Mouse (Mus musculus): ENCODE data around the gene Mras. TPM values are rescaled to one million over a fixed set of nuclear protein-coding genes. Genes with fewer than 3 reads are reported as not detected.

The Mras gene
- polyA plus RNA-seq, 1 experiment from 2014 or later, result 49.0 TPM

DNA sequence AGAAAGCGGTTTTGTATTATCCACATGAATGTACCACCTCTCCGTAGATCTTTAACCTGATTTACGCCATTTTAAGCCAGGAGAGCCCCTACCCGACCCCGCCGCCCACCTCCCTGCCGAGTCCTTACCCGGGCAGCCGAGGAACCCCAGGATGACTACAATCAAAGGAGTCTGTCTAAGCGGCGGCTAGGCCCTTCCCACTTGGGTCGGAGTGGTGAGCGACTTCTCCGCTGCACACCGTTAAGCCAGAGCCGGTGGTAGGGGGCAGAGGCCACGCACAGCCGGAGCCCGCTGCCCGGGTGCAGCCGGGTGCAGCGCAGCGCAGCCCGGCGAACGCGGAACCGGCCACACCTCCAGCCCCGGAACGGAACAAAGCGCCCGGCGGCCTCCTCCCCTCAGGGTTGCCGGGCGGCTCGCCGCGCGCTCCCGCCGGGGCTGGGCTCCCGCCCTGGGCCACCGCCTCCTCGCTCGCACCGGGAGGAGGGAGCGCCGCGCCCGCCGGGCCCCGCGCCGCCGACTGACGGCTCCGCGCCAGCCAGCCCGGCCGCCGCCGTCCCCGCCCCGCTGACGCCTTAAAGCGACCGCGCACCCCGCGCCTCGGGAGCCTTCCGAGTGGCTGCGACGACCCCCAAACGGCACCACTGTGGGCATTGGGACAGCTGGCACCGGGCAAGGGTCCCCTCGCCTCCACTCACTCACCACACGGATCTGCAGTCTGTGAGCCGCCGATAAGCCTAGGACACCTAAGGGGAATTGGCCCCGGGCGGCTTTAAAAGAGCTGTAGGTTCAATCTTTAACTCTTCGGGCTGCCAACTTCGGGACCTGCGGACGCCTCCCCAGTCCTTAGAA, 775 bp downstream of the Mras start:
- under 1% methylated on average over 83 of the region's 86 CpGs for WGBS
- peak overlapping the region; percentile 92 for H3K27ac ChIP-seq (replicated peaks)
- H3K27me3 ChIP-seq, result peaks cover 23% of the 10 kb centered on the region
- peak overlapping the region; percentile 96 for H3K9ac ChIP-seq
- H3K4me1 ChIP-seq (replicated peaks), result peaks cover 50% of the 10 kb centered on the region
- H3K36me3 ChIP-seq, result no peaks in the 10 kb centered on the region
- peak overlapping the region; percentile 90 for H3K4me3 ChIP-seq
- H3K4me2 ChIP-seq, result peak overlapping the region; percentile 87
- H3K9me3 ChIP-seq, result no peaks in the 10 kb centered on the region
- peak; percentile 78 for ATAC-seq (ENCODE audit: low read depth)

DNA sequence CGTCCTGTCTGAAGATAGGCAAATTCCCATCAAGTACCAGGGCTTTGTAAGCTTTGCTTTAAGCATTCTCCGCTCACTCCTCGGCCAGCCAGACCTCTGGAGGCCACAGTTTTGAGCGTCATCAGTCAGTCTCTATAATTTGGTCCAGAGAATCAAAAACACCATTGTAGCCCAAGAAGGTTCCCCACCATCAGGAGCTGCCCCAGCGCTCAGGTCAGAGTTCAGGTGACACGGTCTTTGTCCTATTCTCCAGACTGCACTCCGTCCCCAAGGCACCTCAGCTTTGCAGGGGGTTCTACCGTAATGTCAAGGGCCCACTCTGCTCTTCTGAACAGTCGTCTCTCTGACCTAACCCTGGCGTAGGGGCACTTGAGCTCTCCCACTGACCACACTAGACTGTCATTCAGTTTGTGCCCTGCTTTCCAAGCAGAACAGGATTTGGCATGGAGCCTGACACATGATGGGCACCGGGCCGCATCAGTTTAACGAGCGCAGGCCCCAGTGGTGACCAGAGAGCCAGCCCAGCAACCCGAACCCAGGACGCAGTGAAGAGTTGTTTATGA, 1.5 kb downstream of the Mras start:
- H3K27me3 ChIP-seq, result peaks cover 23% of the 10 kb centered on the region
- peak overlapping the region; percentile 90 for H3K4me3 ChIP-seq
- no peaks in the 10 kb centered on the region for H3K9me3 ChIP-seq
- H3K9ac ChIP-seq, result peak overlapping the region; percentile 96
- H3K4me1 ChIP-seq (replicated peaks), result peaks cover 50% of the 10 kb centered on the region
- H3K4me2 ChIP-seq, result peak overlapping the region; percentile 87
- H3K36me3 ChIP-seq, result no peaks in the 10 kb centered on the region
- H3K27ac ChIP-seq (replicated peaks), result peak overlapping the region; percentile 92
- WGBS, result 11% methylated on average over 16 of the region's 16 CpGs
- peak; percentile 62 for ATAC-seq (ENCODE audit: low read depth)

DNA sequence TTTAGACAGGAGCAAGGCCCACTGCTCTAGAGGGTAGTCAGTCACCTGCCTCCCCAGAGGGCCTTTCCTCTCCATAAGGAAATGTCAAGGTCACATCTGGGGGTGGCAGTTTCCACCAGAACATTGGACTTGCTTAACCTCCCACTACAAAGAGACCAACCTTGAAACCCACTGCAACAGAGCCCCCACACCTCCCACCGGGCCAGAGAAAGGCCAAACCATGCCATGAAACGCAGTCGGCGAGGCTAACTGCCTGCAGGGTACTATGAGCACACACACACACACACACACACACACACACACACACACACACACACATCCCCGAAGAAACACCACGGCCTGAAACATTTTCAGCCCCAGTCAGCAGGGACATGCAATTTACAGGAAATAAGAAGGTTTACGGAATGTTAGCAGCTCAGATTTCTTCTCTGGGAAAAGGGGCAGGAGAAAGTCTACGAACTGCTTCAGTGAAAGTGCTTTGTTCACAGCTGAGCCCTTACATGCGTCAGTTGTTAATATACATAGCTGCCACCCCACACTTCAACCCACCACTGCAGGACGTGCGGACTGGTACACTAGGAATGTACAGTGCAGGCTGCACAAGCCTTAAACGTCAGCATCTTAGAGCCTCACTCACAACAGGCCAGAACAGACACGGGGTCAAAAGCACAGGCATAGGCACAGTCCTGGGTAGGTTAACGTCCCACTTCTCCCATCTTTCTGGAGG, 2.1 kb downstream of the Mras start:
- Histone ChIP-seq H3K9ac (peak overlapping the region; percentile 96), H3K36me3 (no peaks in the 10 kb centered on the region), H3K27me3 (peaks cover 23% of the 10 kb centered on the region), H3K4me2 (peak overlapping the region; percentile 87), H3K9me3 (no peaks in the 10 kb centered on the region), H3K4me3 (peak overlapping the region; percentile 90), H3K4me1 (replicated peaks) (peaks cover 50% of the 10 kb centered on the region), H3K27ac (replicated peaks) (peak overlapping the region; percentile 92)
- ATAC-seq (ENCODE audit: low read depth), result peak; percentile 36
- 19% methylated on average over 14 of the region's 14 CpGs for WGBS

DNA sequence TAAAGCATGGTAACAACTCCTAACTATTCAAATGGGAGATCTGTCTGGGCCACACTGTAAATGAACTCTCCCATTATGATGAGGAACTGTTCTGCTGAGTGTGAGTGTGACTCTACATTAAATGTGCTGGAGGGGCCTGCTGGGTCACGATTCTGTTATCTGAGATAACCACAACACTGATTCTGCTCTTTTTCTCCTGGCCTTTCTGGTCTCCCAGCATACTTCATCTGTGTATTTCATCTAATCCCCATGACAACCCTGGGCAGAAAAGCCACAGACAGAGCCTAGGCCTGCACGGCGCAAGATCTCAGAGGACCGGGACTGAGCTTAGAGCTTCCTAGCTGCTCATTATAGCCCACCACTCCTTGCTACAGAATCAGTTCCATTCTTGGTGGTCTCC, 4.7 kb downstream of the Mras start:
- 83% methylated on average over 4 of the region's 4 CpGs for WGBS
- Histone ChIP-seq H3K9ac (no peak overlapping the region), H3K4me1 (replicated peaks) (peaks cover 52% of the 10 kb centered on the region), H3K36me3 (no peaks in the 10 kb centered on the region), H3K4me3 (no peak overlapping the region), H3K27me3 (peaks cover 2% of the 10 kb centered on the region), H3K4me2 (no peak overlapping the region), H3K9me3 (no peaks in the 10 kb centered on the region), H3K27ac (replicated peaks) (no peak overlapping the region)
- ATAC-seq (ENCODE audit: low read depth), result no peak

DNA sequence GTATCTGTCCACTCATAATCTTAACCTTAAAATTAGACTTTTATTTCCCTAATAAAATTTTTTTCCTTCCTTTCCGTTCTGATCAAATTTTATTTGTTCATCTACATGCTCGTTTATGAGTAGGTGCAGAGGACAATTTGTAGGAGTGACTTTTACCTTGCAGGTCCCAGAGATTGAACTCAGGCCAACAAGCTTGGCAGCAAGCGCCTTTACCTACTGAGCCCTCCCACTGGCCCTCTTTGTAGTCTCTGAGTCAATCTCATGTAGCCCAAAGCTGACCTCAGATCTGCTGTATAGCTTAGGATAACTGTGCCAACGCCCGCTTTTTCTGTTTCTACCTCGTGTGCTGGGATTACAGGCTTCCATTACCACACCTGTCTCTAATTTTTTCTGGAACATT, 5.2 kb downstream of the Mras start:
- H3K4me3 ChIP-seq, result no peak overlapping the region
- H3K9me3 ChIP-seq, result no peaks in the 10 kb centered on the region
- H3K27me3 ChIP-seq, result no peaks in the 10 kb centered on the region
- no peak overlapping the region for H3K4me2 ChIP-seq
- no peak for ATAC-seq (ENCODE audit: low read depth)
- H3K36me3 ChIP-seq, result no peaks in the 10 kb centered on the region
- WGBS, result 79% methylated on average over 6 of the region's 6 CpGs
- H3K4me1 ChIP-seq (replicated peaks), result peaks cover 47% of the 10 kb centered on the region
- H3K9ac ChIP-seq, result no peak overlapping the region
- H3K27ac ChIP-seq (replicated peaks), result no peak overlapping the region

DNA sequence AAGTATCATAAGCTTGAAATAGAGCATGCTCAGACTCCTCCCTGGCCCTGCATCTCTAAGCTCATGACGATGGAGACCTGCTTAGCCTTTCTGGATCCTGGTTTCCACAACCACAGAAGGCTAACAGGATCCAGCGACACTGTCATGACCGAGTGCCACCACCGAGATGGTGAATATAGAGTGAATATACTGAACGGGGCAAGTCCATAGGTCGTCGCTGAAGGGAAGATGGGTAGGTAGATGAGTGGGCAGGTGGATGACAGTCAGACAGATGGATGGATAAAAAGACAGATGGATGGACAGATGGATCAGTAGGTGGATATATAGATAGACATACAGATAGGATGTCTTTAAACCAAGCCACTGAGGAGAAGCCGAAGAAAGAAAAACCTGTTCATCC, 5.8 kb downstream of the Mras start:
- no peak for ATAC-seq (ENCODE audit: low read depth)
- H3K36me3 ChIP-seq, result no peaks in the 10 kb centered on the region
- H3K27me3 ChIP-seq, result no peaks in the 10 kb centered on the region
- H3K4me3 ChIP-seq, result no peak overlapping the region
- no peak overlapping the region for H3K27ac ChIP-seq (replicated peaks)
- H3K9ac ChIP-seq, result no peak overlapping the region
- peaks cover 44% of the 10 kb centered on the region for H3K4me1 ChIP-seq (replicated peaks)
- H3K4me2 ChIP-seq, result no peak overlapping the region
- 94% methylated on average over 8 of the region's 8 CpGs for WGBS
- H3K9me3 ChIP-seq, result no peaks in the 10 kb centered on the region

DNA sequence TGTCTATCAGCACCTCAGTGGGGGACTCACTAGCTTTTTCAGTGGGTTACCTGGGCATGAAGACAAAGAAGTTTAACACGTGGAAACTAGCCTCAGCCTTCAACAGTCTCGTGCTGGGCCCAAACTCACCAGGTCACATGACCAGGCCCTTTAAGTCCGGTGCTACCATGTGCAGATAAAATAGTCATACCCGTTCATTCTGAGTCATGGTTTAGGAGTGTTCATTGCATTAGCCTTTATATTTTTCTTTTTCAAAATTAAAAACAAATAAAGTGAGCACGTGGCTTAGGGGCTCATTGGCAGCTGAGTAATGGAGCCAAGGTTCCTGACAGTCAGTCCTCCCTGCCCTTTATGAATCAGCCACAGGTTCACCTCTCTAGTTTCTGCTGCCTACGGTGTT, 6.4 kb downstream of the Mras start:
- no peak overlapping the region for H3K27ac ChIP-seq (replicated peaks)
- H3K4me3 ChIP-seq, result no peak overlapping the region
- no peaks in the 10 kb centered on the region for H3K27me3 ChIP-seq
- WGBS, result 87% methylated on average over 6 of the region's 6 CpGs
- H3K9ac ChIP-seq, result no peak overlapping the region
- no peak for ATAC-seq (ENCODE audit: low read depth)
- H3K4me2 ChIP-seq, result no peak overlapping the region
- no peaks in the 10 kb centered on the region for H3K9me3 ChIP-seq
- peaks cover 43% of the 10 kb centered on the region for H3K4me1 ChIP-seq (replicated peaks)
- H3K36me3 ChIP-seq, result no peaks in the 10 kb centered on the region

DNA sequence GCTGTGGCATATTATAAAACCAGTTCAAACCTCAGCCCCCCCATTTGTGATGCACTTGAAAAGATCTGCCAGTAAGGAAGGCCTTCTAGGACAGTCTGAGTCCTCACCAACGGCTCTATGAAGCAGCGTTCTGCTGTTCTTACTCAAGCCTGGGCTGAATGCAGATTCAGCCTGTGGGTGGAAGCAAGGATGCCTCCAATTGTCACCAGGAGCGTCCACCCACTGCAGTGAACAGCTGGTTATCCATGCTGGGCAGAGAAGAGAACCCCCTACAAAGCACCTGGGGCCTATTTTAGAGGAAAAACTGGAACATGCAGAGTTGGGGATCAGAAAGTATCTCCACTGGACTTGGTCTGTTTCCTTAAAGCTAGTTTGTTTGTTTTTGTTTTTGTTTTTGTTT, 7.3 kb downstream of the Mras start:
- Histone ChIP-seq H3K9ac (no peak overlapping the region), H3K4me1 (replicated peaks) (peaks cover 43% of the 10 kb centered on the region), H3K27ac (replicated peaks) (no peak overlapping the region), H3K4me2 (no peak overlapping the region), H3K9me3 (no peaks in the 10 kb centered on the region), H3K4me3 (no peak overlapping the region), H3K36me3 (no peaks in the 10 kb centered on the region), H3K27me3 (no peaks in the 10 kb centered on the region)
- WGBS, result 89% methylated on average over 3 of the region's 3 CpGs
- no peak for ATAC-seq (ENCODE audit: low read depth)

DNA sequence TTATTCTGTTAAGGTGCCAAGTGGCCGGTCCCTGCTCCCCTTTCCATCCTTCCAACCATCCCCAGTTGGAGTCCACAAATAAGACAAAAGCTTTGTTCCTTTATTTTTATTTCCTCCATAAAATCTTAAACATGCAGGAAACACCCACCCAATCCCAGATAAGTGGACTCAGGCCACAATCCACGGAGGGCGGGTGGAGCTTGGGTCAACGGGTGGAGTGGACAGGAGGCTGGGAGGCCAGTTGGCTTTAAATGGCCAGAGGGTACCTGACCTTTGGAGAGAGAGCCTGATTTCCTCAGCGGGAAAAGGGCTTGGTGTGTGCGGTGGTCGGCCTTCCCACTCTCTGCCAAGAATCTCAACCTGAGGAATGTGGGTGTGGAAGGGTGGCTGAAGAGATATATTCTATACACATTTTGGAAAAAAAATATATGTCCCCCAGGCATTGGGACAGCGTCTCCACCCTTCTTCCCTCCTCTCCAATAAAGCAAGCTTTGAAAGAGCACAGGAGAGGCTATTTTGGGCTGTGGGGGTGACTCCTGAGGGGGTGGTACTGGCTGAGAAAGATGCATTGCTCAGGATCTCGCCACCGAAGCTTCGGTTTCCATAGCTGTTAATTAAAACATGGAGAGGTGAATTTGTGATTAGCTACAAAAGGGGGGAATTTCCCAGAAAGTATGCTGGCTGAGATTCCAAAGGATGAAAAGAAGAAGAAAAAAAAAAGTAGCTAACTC, 8.4 kb downstream of the Mras start:
- WGBS, result 78% methylated on average over 11 of the region's 11 CpGs
- ATAC-seq (ENCODE audit: low read depth), result no peak
- no peak overlapping the region for H3K4me3 ChIP-seq
- no peak overlapping the region for H3K27ac ChIP-seq (replicated peaks)
- H3K9ac ChIP-seq, result no peak overlapping the region
- no peaks in the 10 kb centered on the region for H3K9me3 ChIP-seq
- no peaks in the 10 kb centered on the region for H3K36me3 ChIP-seq
- H3K27me3 ChIP-seq, result no peaks in the 10 kb centered on the region
- no peak overlapping the region for H3K4me2 ChIP-seq
- H3K4me1 ChIP-seq (replicated peaks), result peaks cover 43% of the 10 kb centered on the region

DNA sequence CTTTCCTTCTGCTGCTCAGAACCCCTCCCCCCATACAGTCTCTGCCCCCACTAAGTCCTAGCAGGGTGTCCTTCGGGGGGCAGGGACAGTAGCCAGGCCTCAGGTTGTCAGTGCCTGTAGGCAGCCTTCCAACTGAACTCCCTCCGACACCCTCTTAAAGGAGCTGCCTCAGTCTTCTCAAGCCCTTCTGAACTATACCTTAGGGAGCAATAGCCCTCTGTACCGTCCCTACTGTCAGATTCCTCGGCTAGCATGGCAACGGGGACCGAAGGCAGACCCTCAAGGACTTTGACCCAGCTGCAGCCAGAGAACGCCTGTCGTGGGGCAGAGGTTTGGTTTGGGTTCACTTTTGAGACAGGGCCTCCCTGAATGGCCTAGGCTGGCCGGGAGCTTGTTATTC, 11.9 kb downstream of the Mras start:
- Histone ChIP-seq H3K27me3 (no peaks in the 10 kb centered on the region), H3K9me3 (no peaks in the 10 kb centered on the region), H3K9ac (no peak overlapping the region), H3K27ac (replicated peaks) (no peak overlapping the region), H3K4me2 (no peak overlapping the region), H3K4me3 (no peak overlapping the region), H3K4me1 (replicated peaks) (peaks cover 43% of the 10 kb centered on the region), H3K36me3 (no peaks in the 10 kb centered on the region)
- ATAC-seq (ENCODE audit: low read depth), result no peak
- WGBS, result 56% methylated on average over 9 of the region's 9 CpGs

DNA sequence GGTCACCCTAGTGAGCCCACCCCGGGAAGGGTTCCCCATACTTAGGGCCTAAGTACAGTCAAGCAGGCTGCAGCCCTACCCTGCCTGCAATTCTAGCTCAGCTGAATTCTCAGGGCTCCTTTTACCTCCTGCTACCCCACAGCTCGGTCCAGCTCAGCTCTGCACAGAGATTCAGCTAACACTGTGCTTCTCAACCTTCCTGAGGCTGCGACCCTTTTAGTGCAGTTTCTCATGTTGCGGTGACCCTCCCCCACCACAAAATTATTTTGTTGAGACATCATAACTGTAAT, 12.7 kb downstream of the Mras start:
- Histone ChIP-seq H3K4me1 (replicated peaks) (peaks cover 40% of the 10 kb centered on the region), H3K9me3 (no peaks in the 10 kb centered on the region), H3K36me3 (no peaks in the 10 kb centered on the region), H3K27me3 (no peaks in the 10 kb centered on the region), H3K4me2 (no peak overlapping the region), H3K4me3 (no peak overlapping the region), H3K27ac (replicated peaks) (no peak overlapping the region), H3K9ac (no peak overlapping the region)
- no peak for ATAC-seq (ENCODE audit: low read depth)
- 72% methylated on average over 4 of the region's 4 CpGs for WGBS
